Mouse (Mus musculus) CH12.LX (cell line): ENCODE measurements around the gene Zfpm1. TPM values are rescaled to one million over a fixed set of nuclear protein-coding genes. Genes with fewer than 3 reads are reported as not detected.

Experiments
- DNase-seq: peaks from one replicate; pipeline ENCODE4 v3.0.0-alpha.2; 2013; ENCODE audit errors: extremely low read depth
- H3K27ac ChIP-seq: 2 replicates; pipeline ENCODE4 v1.5.1; 2012; ENCODE audit warnings: low read depth, mild to moderate bottlenecking, control low read depth, moderate library complexity; ENCODE audit not compliant: insufficient read depth
- H3K27me3 ChIP-seq: replicated peaks from 2 replicates; pipeline ENCODE3; 2012; ENCODE audit warnings: inconsistent platforms
- H3K36me3 ChIP-seq, 2 experiments: replicated peaks in 1 of 2; 2 replicates each; pipeline versions ENCODE3 to v1.6.1; 2012; ENCODE audit warnings: inconsistent platforms in 1 of 2, low read length in 1 of 2, mild to moderate bottlenecking in 1 of 2, mixed read lengths in 1 of 2, moderate library complexity in 1 of 2; ENCODE audit not compliant: control insufficient read depth in 1 of 2, insufficient read depth in 1 of 2
- H3K4me1 ChIP-seq, 2 experiments: 2 replicates each; pipeline ENCODE4 v1.6.1; 2012; ENCODE audit warnings: inconsistent platforms in 1 of 2, moderate library complexity in 1 of 2; ENCODE audit not compliant: insufficient read depth in 2 of 2, control insufficient read depth in 1 of 2
- H3K4me2 ChIP-seq: 2 replicates; pipeline ENCODE4 v1.6.1; 2012; ENCODE audit warnings: low read depth, mild to moderate bottlenecking, control low read depth; ENCODE audit not compliant: poor library complexity, insufficient read depth, severe bottlenecking
- H3K4me3 ChIP-seq, 3 experiments: fragments of 150-350 bp in 1 of 3; sonication (generic) in 1 of 3; replicated peaks in 1 of 3; 2 replicates each; pipeline versions ENCODE3 to v1.5.1; 2011 to 2012; ENCODE audit warnings: low read depth in 2 of 3, low read length in 2 of 3, mild to moderate bottlenecking in 2 of 3, moderate library complexity in 2 of 3, control low read depth in 1 of 3, improper control_type of control experiment in 1 of 3, inconsistent platforms in 1 of 3, mixed read lengths in 1 of 3; ENCODE audit not compliant: poor library complexity in 1 of 3
- H3K79me2 ChIP-seq: replicated peaks from 2 replicates; pipeline ENCODE4 v1.6.1; 2012; ENCODE audit warnings: mild to moderate bottlenecking, moderate library complexity; ENCODE audit not compliant: control insufficient read depth, poor library complexity, insufficient read depth, severe bottlenecking; ENCODE audit errors: extremely low read depth
- H3K9ac ChIP-seq: 2 replicates; pipeline ENCODE4 v1.6.1; 2012; ENCODE audit warnings: low read depth, mild to moderate bottlenecking, control low read depth, moderate library complexity; ENCODE audit not compliant: insufficient read depth
- H3K9me3 ChIP-seq: replicated peaks from 2 replicates; pipeline ENCODE3; 2012; ENCODE audit warnings: low read length, inconsistent platforms, mixed read lengths
- CHD1 ChIP-seq: IDR thresholded peaks from 2 replicates; pipeline ENCODE4 v1.6.1; 2012; ENCODE audit warnings: low read depth, low read length, improper control_type of control experiment, inconsistent platforms
- CHD2 ChIP-seq: IDR thresholded peaks from 2 replicates; pipeline ENCODE4 v1.6.1; 2011; ENCODE audit warnings: low read length, improper control_type of control experiment
- ELF1 ChIP-seq: IDR thresholded peaks from 2 replicates; pipeline ENCODE4 v1.6.1; 2014; ENCODE audit warnings: low read depth, mild to moderate bottlenecking, inconsistent platforms, low read length, improper control_type of control experiment
- GABPA ChIP-seq: IDR thresholded peaks from 2 replicates; pipeline ENCODE4 v1.6.1; 2012; ENCODE audit warnings: low read depth, low read length, improper control_type of control experiment, inconsistent platforms; ENCODE audit not compliant: insufficient replicate concordance
- HCFC1 ChIP-seq: IDR thresholded peaks from 2 replicates; pipeline ENCODE4 v1.6.1; 2012; ENCODE audit warnings: low read depth, mild to moderate bottlenecking, inconsistent platforms, low read length, improper control_type of control experiment
- JUN ChIP-seq: IDR thresholded peaks from 2 replicates; pipeline ENCODE4 v1.6.1; 2011; ENCODE audit warnings: low read depth, mild to moderate bottlenecking, low read length, improper control_type of control experiment, moderate library complexity; ENCODE audit not compliant: insufficient read depth
- JUND ChIP-seq: conservative IDR thresholded peaks from 2 replicates; pipeline ENCODE4 v1.6.1; 2011; ENCODE audit warnings: low read depth, low read length, improper control_type of control experiment
- MAFK ChIP-seq: IDR thresholded peaks from 2 replicates; pipeline ENCODE4 v1.6.1; 2011; ENCODE audit warnings: low read length, improper control_type of control experiment; ENCODE audit not compliant: insufficient replicate concordance
- MAX ChIP-seq: IDR thresholded peaks from 2 replicates; pipeline ENCODE4 v1.6.1; 2011; ENCODE audit warnings: low read length, improper control_type of control experiment
- MXI1 ChIP-seq: IDR thresholded peaks from 2 replicates; pipeline ENCODE4 v1.6.1; 2011; ENCODE audit warnings: mild to moderate bottlenecking, low read depth, low read length, improper control_type of control experiment
- NELFE ChIP-seq: IDR thresholded peaks from 2 replicates; pipeline ENCODE4 v1.6.1; 2011; ENCODE audit warnings: low read depth, low read length, improper control_type of control experiment
- PAX5 ChIP-seq: IDR thresholded peaks from 2 replicates; pipeline ENCODE4 v1.6.1; 2012; ENCODE audit warnings: low read length, inconsistent platforms, mixed read lengths
- POLR2AphosphoS2 ChIP-seq: IDR thresholded peaks from 2 replicates; pipeline ENCODE4 v1.6.1; 2011; ENCODE audit warnings: low read depth, low read length, improper control_type of control experiment
- RAD21 ChIP-seq: IDR thresholded peaks from 2 replicates; pipeline ENCODE4 v1.6.1; 2011; ENCODE audit warnings: low read depth, mild to moderate bottlenecking, low read length, improper control_type of control experiment, moderate library complexity
- RCOR1 ChIP-seq: conservative IDR thresholded peaks from 2 replicates; pipeline ENCODE4 v1.6.1; 2012; ENCODE audit warnings: low read depth, mild to moderate bottlenecking, inconsistent platforms, low read length, improper control_type of control experiment
- TBP ChIP-seq: conservative IDR thresholded peaks from 2 replicates; pipeline ENCODE4 v1.6.1; 2011; ENCODE audit warnings: low read depth, low read length, improper control_type of control experiment
- TCF12 ChIP-seq: IDR thresholded peaks from 2 replicates; pipeline ENCODE4 v1.6.1; 2014; ENCODE audit warnings: low read depth, mild to moderate bottlenecking, inconsistent platforms, low read length, improper control_type of control experiment
- UBTF ChIP-seq: IDR thresholded peaks from 2 replicates; pipeline ENCODE4 v1.6.1; 2012; ENCODE audit warnings: low read depth, mild to moderate bottlenecking, inconsistent platforms, low read length, improper control_type of control experiment, moderate library complexity
- USF1 ChIP-seq: IDR thresholded peaks from 2 replicates; pipeline ENCODE4 v1.6.1; 2014; ENCODE audit warnings: low read depth, mild to moderate bottlenecking, inconsistent platforms, low read length, improper control_type of control experiment
- ZMIZ1 ChIP-seq: IDR thresholded peaks from 2 replicates; pipeline ENCODE4 v1.6.1; 2012; ENCODE audit warnings: low read depth, mild to moderate bottlenecking, inconsistent platforms, low read length, improper control_type of control experiment
- dilution Hi-C: fragments of 300-500 bp; cut with MboI; formaldehyde crosslinking; loops from 2 replicates; pipeline ENCODE4 v1.14.3; 2020; ENCODE audit warnings: low sequenced_read_pairs; ENCODE audit not compliant: extremely low pct_unique_long_range_greater_than_20kb, extremely low pct_ligation_motif_present
- in situ Hi-C: fragments of 300-500 bp; cut with MboI; formaldehyde crosslinking; loops from 3 replicates; pipeline ENCODE4 v1.14.3; 2019; ENCODE audit warnings: low sequenced_read_pairs, low pct_ligation_motif_present, low pct_unique_long_range_greater_than_20kb, mixed read lengths
- polyA plus RNA-seq: library from polyadenylated mRNA; unstranded; fragments of >175 nt; gene quantifications from 2 replicates; pipeline ENCODE4 v1.2.1, GENCODE M21; 2012; ENCODE audit warnings: low read depth; ENCODE audit not compliant: insufficient read length
- total RNA-seq, 2 experiments: library from RNA; depleted of rRNA; stranded (reverse); fragments of 300-350 nt in 1 of 2; fragments of >200 nt in 1 of 2; gene quantifications; 2 replicates each; pipeline ENCODE4 v1.2.3; 2012 to 2014

Gene Zfpm1
- total and polyA plus RNA-seq, 3 experiments, result 11.0 to 63.5 (median 30.1) TPM

DNA sequence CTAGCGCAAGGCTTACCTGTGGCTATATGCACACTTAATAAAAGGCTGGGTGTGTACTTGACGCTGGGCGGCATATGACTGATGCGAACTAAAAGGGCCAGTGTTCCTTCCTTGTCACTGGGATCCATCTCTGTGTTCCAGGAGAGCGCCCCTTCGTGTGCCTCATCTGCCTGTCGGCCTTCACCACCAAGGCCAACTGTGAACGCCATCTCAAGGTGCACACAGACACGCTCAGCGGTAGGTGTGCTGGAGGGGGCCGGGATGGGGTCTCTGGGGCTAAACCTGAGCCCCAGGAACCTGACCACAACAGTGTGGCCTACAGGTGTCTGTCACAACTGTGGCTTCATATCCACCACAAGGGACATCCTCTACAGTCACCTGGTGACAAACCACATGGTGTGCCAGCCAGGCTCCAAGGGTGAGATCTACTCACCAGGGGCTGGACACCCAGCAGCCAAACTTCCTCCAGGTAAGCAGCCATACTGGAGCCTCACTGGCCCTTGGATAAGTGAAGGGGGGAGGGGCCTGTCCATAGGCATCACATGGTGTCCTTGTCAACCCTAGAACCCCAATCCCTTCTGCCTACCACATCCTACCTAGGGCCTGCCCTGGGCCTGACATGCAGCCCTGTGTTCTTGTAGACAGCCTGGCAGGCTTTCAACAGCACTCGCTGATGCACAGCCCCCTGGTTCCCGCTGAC is 53.0 kb downstream of the Zfpm1 start:
- dilution Hi-C loops, result no loop called here
- no peak overlapping the region for H3K4me2 ChIP-seq
- peaks cover 67 to 93% of the 10 kb centered on the region in 2 experiments for H3K36me3 ChIP-seq
- H3K9ac ChIP-seq, result no peak overlapping the region
- H3K4me3 ChIP-seq, result no peak overlapping the region
- DNase-seq, result no peak
- no peaks in the 10 kb centered on the region for H3K79me2 ChIP-seq
- H3K9me3 ChIP-seq, result peaks cover 27% of the 10 kb centered on the region
- H3K4me1 ChIP-seq, result peaks cover 0 to 10% of the 10 kb centered on the region in 2 experiments; a peak in 2 of 4 replicates
- in situ Hi-C loops, result no loop called here
- no peaks in the 10 kb centered on the region for H3K27me3 ChIP-seq
- no peak overlapping the region for H3K27ac ChIP-seq
- TF ChIP-seq TBP (no peak), ELF1 (no peak), MXI1 (no peak), MAX (no peak), ZMIZ1 (no peak), NELFE (no peak), MAFK (no peak), JUN (no peak), UBTF (no peak), TCF12 (no peak)

DNA sequence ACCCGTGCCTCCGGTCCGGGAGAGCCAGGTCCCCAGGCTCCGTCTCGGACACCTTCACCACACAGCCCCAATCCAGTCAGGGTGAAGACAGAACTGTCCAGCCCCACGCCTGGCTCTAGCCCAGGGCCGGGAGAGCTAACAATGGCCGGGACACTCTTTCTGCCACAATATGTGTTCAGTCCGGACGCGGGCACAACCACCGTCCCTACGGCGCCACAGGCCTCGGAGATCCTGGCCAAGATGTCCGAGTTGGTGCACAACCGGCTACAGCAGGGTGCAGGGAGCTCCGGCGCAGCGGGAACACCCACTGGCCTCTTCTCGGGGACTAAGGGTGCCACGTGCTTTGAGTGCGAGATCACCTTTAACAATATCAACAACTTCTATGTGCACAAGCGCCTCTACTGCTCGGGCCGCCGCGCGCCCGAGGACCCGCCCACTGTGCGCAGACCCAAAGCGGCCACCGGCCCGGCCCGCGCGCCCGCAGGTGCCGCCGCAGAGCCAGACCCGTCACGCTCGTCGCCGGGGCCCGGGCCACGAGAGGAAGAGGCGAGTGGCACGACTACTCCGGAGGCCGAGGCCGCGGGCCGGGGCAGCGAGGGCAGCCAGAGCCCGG is 53.8 kb downstream of the Zfpm1 start:
- Histone ChIP-seq H3K4me3 (no peak overlapping the region), H3K27ac (no peak overlapping the region), H3K4me1 (peaks cover 0 to 5% of the 10 kb centered on the region in 2 experiments; a peak in 1 of 4 replicates)
- in situ Hi-C loops, result no loop called here
- TF ChIP-seq CHD2 (no peak), POLR2AphosphoS2 (no peak), RCOR1 (no peak), CHD1 (no peak), RAD21 (no peak), PAX5 (no peak), JUND (no peak), GABPA (no peak), MXI1 (no peak), HCFC1 (no peak), USF1 (no peak)
- TF ChIP-seq, all 38 proteins: peak for 0
- H3K36me3 ChIP-seq, result peaks cover 62 to 85% of the 10 kb centered on the region in 2 experiments
- dilution Hi-C loops, result no loop called here
- H3K27me3 ChIP-seq, result no peaks in the 10 kb centered on the region
- H3K9me3 ChIP-seq, result peaks cover 27% of the 10 kb centered on the region
- H3K4me2 ChIP-seq, result no peak overlapping the region
- H3K9ac ChIP-seq, result no peak overlapping the region
- H3K79me2 ChIP-seq, result no peaks in the 10 kb centered on the region
- no peak for DNase-seq
